Mouse (Mus musculus): ENCODE results near the gene Rap2a.

DNA sequence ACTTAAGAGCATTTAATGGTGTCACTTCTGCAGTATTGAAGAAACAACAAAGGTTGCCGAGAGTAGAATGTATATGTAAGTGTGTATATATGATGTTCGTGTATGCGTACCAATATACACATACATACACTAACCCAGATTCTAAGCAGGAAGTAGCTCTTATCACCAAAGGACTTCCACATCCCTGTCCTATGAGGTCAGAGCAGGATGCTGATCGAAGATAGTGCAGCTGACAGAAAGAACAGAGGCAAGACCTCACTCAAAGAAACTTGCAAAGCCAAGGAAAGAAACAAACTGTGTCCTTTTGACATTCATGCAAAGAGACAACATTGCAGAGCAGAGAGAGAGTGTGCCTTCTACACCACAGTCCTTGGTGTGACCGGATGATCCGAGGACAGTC, 66.3 kb downstream of the Rap2a start:
- TF ChIP-seq POLR2A (IDR thresholded peaks at IDR 0.05; ENCODE audit: low read depth, low read length) (no peak), USF1 (IDR thresholded peaks at IDR 0.05; ENCODE audit: low read depth, low read length) (no peak)

Data from CH12.LX (cell line).